Mouse (Mus musculus): ENCODE data around the gene Gpr4. TPM values are rescaled to one million over a fixed set of nuclear protein-coding genes. Genes with fewer than 3 reads are reported as not detected.

Gpr4 gene
- polyA plus RNA-seq, 1 experiment = 16.2 TPM

DNA sequence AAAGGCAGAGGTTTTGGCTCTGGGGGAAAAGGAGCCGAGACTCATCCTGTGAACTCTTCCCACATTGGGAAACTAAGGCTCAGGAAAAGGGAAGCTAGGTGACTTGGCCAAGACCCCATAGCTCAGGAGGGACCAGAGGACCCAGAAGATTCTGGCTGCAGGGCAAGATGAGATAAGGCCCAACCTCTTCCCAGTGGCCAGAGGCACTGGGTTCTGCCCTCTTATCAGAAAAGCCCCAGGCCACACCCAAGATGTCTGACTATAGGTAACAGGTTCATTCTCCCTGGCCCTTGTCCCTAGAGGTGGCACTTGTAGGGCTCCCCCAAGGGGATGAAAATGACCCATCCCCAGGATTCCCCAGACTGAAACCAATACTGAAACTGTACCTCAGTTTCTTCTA lies 34.5 kb downstream of the Gpr4 start:
- no peaks in the 10 kb centered on the region for H3K27me3 ChIP-seq (ENCODE audit: control insufficient read depth, insufficient read depth, low read length)
- no peak overlapping the region for H3K4me3 ChIP-seq (ENCODE audit: control insufficient read depth, low read depth, low read length)
- no peaks in the 10 kb centered on the region for H3K4me1 ChIP-seq (ENCODE audit: control insufficient read depth, insufficient read depth, low read length)
- H3K27ac ChIP-seq (ENCODE audit: control insufficient read depth, insufficient read depth, low read depth, low read length) = no peak overlapping the region
- H3K36me3 ChIP-seq (ENCODE audit: control insufficient read depth, insufficient read depth, low read length) = no peaks in the 10 kb centered on the region
- TF ChIP-seq POLR2A (IDR thresholded peaks at IDR 0.05; ENCODE audit: control insufficient read depth, low read depth, low read length) (no peak), CTCF (IDR thresholded peaks at IDR 0.05; ENCODE audit: control insufficient read depth, insufficient read depth, insufficient replicate concordance, low read depth, low read length) (no peak)

GRCm38 (mm10) chr7:19247511-19247910 lies 35.2 kb downstream of the Gpr4 start:
- Histone ChIP-seq H3K27ac (ENCODE audit: control insufficient read depth, insufficient read depth, low read depth, low read length) (no peak overlapping the region), H3K4me3 (ENCODE audit: control insufficient read depth, low read depth, low read length) (no peak overlapping the region)
- TF ChIP-seq CTCF (IDR thresholded peaks at IDR 0.05; ENCODE audit: control insufficient read depth, insufficient read depth, insufficient replicate concordance, low read depth, low read length) (no peak), POLR2A (IDR thresholded peaks at IDR 0.05; ENCODE audit: control insufficient read depth, low read depth, low read length) (no peak)

GRCm38 (mm10) chr7:19252078-19252477 lies 39.7 kb downstream of the Gpr4 start:
- no peaks in the 10 kb centered on the region for H3K27me3 ChIP-seq (ENCODE audit: control insufficient read depth, insufficient read depth, low read length)
- H3K4me3 ChIP-seq (ENCODE audit: control insufficient read depth, low read depth, low read length) = peak overlapping the region; percentile 17; the same call in 1 of the 2 replicates
- no peak overlapping the region for H3K27ac ChIP-seq (ENCODE audit: control insufficient read depth, insufficient read depth, low read depth, low read length)
- no peak for TF ChIP-seq CTCF (IDR thresholded peaks at IDR 0.05; ENCODE audit: control insufficient read depth, insufficient read depth, insufficient replicate concordance, low read depth, low read length)
- no peaks in the 10 kb centered on the region for H3K36me3 ChIP-seq (ENCODE audit: control insufficient read depth, insufficient read depth, low read length)
- peaks cover 6% of the 10 kb centered on the region for H3K4me1 ChIP-seq (ENCODE audit: control insufficient read depth, insufficient read depth, low read length)

More at GRCm38 (mm10) chr7:19247511-19247910, 35.2 kb downstream of the Gpr4 start:
- Histone ChIP-seq H3K4me1 (ENCODE audit: control insufficient read depth, insufficient read depth, low read length) (no peaks in the 10 kb centered on the region), H3K36me3 (ENCODE audit: control insufficient read depth, insufficient read depth, low read length) (no peaks in the 10 kb centered on the region), H3K27me3 (ENCODE audit: control insufficient read depth, insufficient read depth, low read length) (no peaks in the 10 kb centered on the region)

DNA sequence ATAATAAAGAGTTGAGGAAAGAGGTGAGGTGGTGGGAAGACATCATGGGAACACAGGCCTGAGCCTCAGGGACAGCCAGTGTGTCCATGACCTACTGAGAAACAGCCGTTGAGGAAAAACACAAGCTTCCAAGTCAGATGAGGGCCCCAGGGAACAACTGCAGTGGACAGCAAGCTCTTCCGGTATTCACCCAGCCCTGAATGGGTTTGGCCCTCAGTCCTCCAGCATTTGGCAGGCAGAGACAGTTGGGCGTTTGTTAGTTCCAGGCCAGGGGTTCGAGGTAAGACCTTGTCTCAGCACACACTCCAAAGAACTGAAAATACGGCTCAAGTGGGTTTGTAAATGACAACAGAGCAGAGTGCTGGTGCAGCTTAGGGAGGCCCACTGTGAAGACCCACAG lies 41.1 kb downstream of the Gpr4 start:
- no peaks in the 10 kb centered on the region for H3K36me3 ChIP-seq (ENCODE audit: control insufficient read depth, insufficient read depth, low read length)
- H3K4me1 ChIP-seq (ENCODE audit: control insufficient read depth, insufficient read depth, low read length) = peaks cover 11% of the 10 kb centered on the region
- TF ChIP-seq POLR2A (IDR thresholded peaks at IDR 0.05; ENCODE audit: control insufficient read depth, low read depth, low read length) (no peak), CTCF (IDR thresholded peaks at IDR 0.05; ENCODE audit: control insufficient read depth, insufficient read depth, insufficient replicate concordance, low read depth, low read length) (no peak)
- H3K27me3 ChIP-seq (ENCODE audit: control insufficient read depth, insufficient read depth, low read length) = no peaks in the 10 kb centered on the region
- no peak overlapping the region for H3K27ac ChIP-seq (ENCODE audit: control insufficient read depth, insufficient read depth, low read depth, low read length)
- no peak overlapping the region for H3K4me3 ChIP-seq (ENCODE audit: control insufficient read depth, low read depth, low read length)

GRCm38 (mm10) chr7:19255395-19255794 lies 43.1 kb downstream of the Gpr4 start:
- Histone ChIP-seq H3K27me3 (ENCODE audit: control insufficient read depth, insufficient read depth, low read length) (no peaks in the 10 kb centered on the region), H3K27ac (ENCODE audit: control insufficient read depth, insufficient read depth, low read depth, low read length) (no peak overlapping the region), H3K36me3 (ENCODE audit: control insufficient read depth, insufficient read depth, low read length) (no peaks in the 10 kb centered on the region), H3K4me3 (ENCODE audit: control insufficient read depth, low read depth, low read length) (peak overlapping the region; percentile 64), H3K4me1 (ENCODE audit: control insufficient read depth, insufficient read depth, low read length) (peaks cover 12% of the 10 kb centered on the region)
- TF ChIP-seq CTCF (IDR thresholded peaks at IDR 0.05; ENCODE audit: control insufficient read depth, insufficient read depth, insufficient replicate concordance, low read depth, low read length) (no peak), POLR2A (IDR thresholded peaks at IDR 0.05; ENCODE audit: control insufficient read depth, low read depth, low read length) (no peak)

GRCm38 (mm10) chr7:19256567-19256966 lies 44.2 kb downstream of the Gpr4 start:
- Histone ChIP-seq H3K4me3 (ENCODE audit: control insufficient read depth, low read depth, low read length) (peak overlapping the region; percentile 67), H3K27me3 (ENCODE audit: control insufficient read depth, insufficient read depth, low read length) (no peaks in the 10 kb centered on the region), H3K27ac (ENCODE audit: control insufficient read depth, insufficient read depth, low read depth, low read length) (no peak overlapping the region), H3K36me3 (ENCODE audit: control insufficient read depth, insufficient read depth, low read length) (no peaks in the 10 kb centered on the region), H3K4me1 (ENCODE audit: control insufficient read depth, insufficient read depth, low read length) (peaks cover 12% of the 10 kb centered on the region)
- TF ChIP-seq CTCF (IDR thresholded peaks at IDR 0.05; ENCODE audit: control insufficient read depth, insufficient read depth, insufficient replicate concordance, low read depth, low read length) (no peak), POLR2A (IDR thresholded peaks at IDR 0.05; ENCODE audit: control insufficient read depth, low read depth, low read length) (no peak)

GRCm38 (mm10) chr7:19257390-19258022 lies 45.2 kb downstream of the Gpr4 start:
- no peaks in the 10 kb centered on the region for H3K27me3 ChIP-seq (ENCODE audit: control insufficient read depth, insufficient read depth, low read length)

More at GRCm38 (mm10) chr7:19257390-19258022, 45.2 kb downstream of the Gpr4 start:
- H3K4me3 ChIP-seq (ENCODE audit: control insufficient read depth, low read depth, low read length) = peak overlapping the region; percentile 88
- peak overlapping the region; percentile 33; the same call in 1 of the 2 replicates for H3K27ac ChIP-seq (ENCODE audit: control insufficient read depth, insufficient read depth, low read depth, low read length)
- TF ChIP-seq POLR2A (IDR thresholded peaks at IDR 0.05; ENCODE audit: control insufficient read depth, low read depth, low read length) (peak; percentile 50; the same call in 1 of the 2 replicates), CTCF (IDR thresholded peaks at IDR 0.05; ENCODE audit: control insufficient read depth, insufficient read depth, insufficient replicate concordance, low read depth, low read length) (no peak)
- H3K4me1 ChIP-seq (ENCODE audit: control insufficient read depth, insufficient read depth, low read length) = peaks cover 12% of the 10 kb centered on the region
- no peaks in the 10 kb centered on the region for H3K36me3 ChIP-seq (ENCODE audit: control insufficient read depth, insufficient read depth, low read length)
